Mouse (Mus musculus) gastrocnemius, adult 18-20 months (tissue): ENCODE data around the gene Ppl. TPM values are rescaled to one million over a fixed set of nuclear protein-coding genes. Genes with fewer than 3 reads are reported as not detected.
A peak's percentile ranks its signal among the peaks of the same experiment; 100 is the strongest.

Source experiments
- DNase-seq: peaks from one replicate; pipeline ENCODE4 v3.0.0; 2021; ENCODE audit warnings: low spot score
- long read RNA-seq, 2 experiments: library from polyadenylated mRNA; stranded (forward); transcript quantifications; one replicate each; pipeline ENCODE4 v2.0.0; 2021
- total RNA-seq, 2 experiments: library from RNA; stranded (reverse); gene quantifications; 2 replicates each; pipeline ENCODE4 v1.2.3; 2021

Gene Ppl
- 1 to 10 TPM; 3.1 to 3.6 TPM for total RNA-seq
- long read RNA-seq, experiment 1, partial matches to known transcripts = 1 of 1 reads
- long read RNA-seq, experiment 1, other reads (novel, unspliced or antisense) = 0 of 1 reads
- long read RNA-seq, experiment 2, full-length matches to known transcripts = 1 of 1 reads
- long read RNA-seq, experiment 2, partial matches to known transcripts = 0 of 1 reads
- long read RNA-seq, experiment 2, other reads (novel, unspliced or antisense) = 0 of 1 reads

GRCm38 (mm10) chr16:5132401-5132801, at the start of gene Ppl:
Gene Ppl (minus strand): TSS chr16:5132421.
- DNase-seq = peak; percentile 52

GRCm38 (mm10) chr16:5172636-5173035, 40.4 kb upstream of the Ppl start:
- peak; percentile 70 for DNase-seq

GRCm38 (mm10) chr16:5168829-5169228, 36.6 kb upstream of the Ppl start:
- DNase-seq = peak; percentile 71

- DNase-seq = no peak
These were observed 35.8 kb upstream of the Ppl start for GRCm38 (mm10) chr16:5168038-5168437.

- DNase-seq = no peak
These were observed 32.1 kb upstream of the Ppl start for GRCm38 (mm10) chr16:5164327-5164726.

GRCm38 (mm10) chr16:5159248-5159647, 27.0 kb upstream of the Ppl start:
- no peak for DNase-seq

GRCm38 (mm10) chr16:5157113-5157512, 24.9 kb upstream of the Ppl start:
- peak; percentile 80 for DNase-seq

GRCm38 (mm10) chr16:5156495-5156894, 24.3 kb upstream of the Ppl start:
- peak; percentile 39 for DNase-seq

- DNase-seq = no peak
These were observed 22.8 kb upstream of the Ppl start for GRCm38 (mm10) chr16:5155014-5155413.

- DNase-seq = no peak
These were observed 21.2 kb upstream of the Ppl start for GRCm38 (mm10) chr16:5153299-5154026.

GRCm38 (mm10) chr16:5150544-5150943, 18.3 kb upstream of the Ppl start:
- no peak for DNase-seq

GRCm38 (mm10) chr16:5147037-5147385, 14.8 kb upstream of the Ppl start, which contains the start of gene Sec14l5:
Gene Sec14l5 (plus strand): TSS chr16:5147109.
- DNase-seq = no peak

GRCm38 (mm10) chr16:5146367-5147036, 14.3 kb upstream of the Ppl start:
- DNase-seq = peak; percentile 84

- DNase-seq = peak; percentile 83
These were observed 13.3 kb upstream of the Ppl start for GRCm38 (mm10) chr16:5145570-5145969.

- DNase-seq = peak; percentile 76
These were observed 7.5 kb upstream of the Ppl start for GRCm38 (mm10) chr16:5139741-5140140.

- no peak for DNase-seq
These were observed 4.9 kb upstream of the Ppl start for GRCm38 (mm10) chr16:5137006-5137540.

- no peak for DNase-seq
These were observed 4.3 kb upstream of the Ppl start for GRCm38 (mm10) chr16:5136505-5136904.

- peak; percentile 30 for DNase-seq
These were observed 3.5 kb upstream of the Ppl start for GRCm38 (mm10) chr16:5135551-5136261.

GRCm38 (mm10) chr16:5134623-5135330, 2.6 kb upstream of the Ppl start:
- DNase-seq = peak; percentile 66

- DNase-seq = peak; percentile 52
These were observed 834 bp downstream of the Ppl start for GRCm38 (mm10) chr16:5131251-5131922.
